Mouse (Mus musculus): ENCODE results near the gene Hist1h2ao. TPM values are rescaled to one million over a fixed set of nuclear protein-coding genes. Genes with fewer than 3 reads are reported as not detected.

The Hist1h2ao gene
- total and polyA plus RNA-seq, 3 experiments: 693 TPM; not detected in 2

DNA sequence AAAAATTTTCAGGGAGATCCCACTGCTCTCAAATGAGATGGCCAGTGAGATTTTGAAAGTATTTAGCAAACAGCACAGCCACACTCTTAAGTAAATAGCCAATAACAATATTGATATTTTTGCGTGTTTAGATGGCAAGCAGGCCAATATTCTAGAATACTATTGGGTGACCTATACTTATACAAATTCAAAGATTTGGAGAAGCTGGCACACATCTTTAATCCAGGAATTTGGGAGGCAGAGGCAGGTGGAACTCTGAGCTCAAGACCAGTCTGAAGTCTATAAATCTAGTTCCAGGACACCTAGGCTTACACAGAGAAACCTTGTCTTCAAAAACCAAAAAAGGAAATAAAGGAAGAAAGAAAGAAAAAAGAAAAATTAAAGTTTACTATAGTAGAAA is 28.6 kb upstream of the Hist1h2ao start:
- Histone ChIP-seq H3K27me3 (replicated peaks) (no peaks in the 10 kb centered on the region), H3K36me3 (replicated peaks in 1 of 2; ENCODE audit: control insufficient read depth in 1 of 2, insufficient read depth in 1 of 2, low read length in 1 of 2) (no peaks in the 10 kb centered on the region), H3K27ac (ENCODE audit: insufficient read depth, low read depth) (no peak overlapping the region), H3K9ac (ENCODE audit: insufficient read depth, low read depth) (no peak overlapping the region; the same call in 1 of the 2 replicates), H3K9me3 (replicated peaks; ENCODE audit: low read length) (no peaks in the 10 kb centered on the region), H3K4me3 (replicated peaks in 1 of 3; ENCODE audit: low read depth in 2 of 3, low read length in 2 of 3, poor library complexity in 1 of 3) (no peak overlapping the region), H3K79me2 (replicated peaks; ENCODE audit: control insufficient read depth, extremely low read depth, insufficient read depth, poor library complexity, severe bottlenecking) (no peaks in the 10 kb centered on the region; the same call in 1 of the 2 replicates), H3K4me1 (ENCODE audit: control insufficient read depth in 1 of 2, insufficient read depth in 2 of 2) (peaks cover 4 to 36% of the 10 kb centered on the region in 2 experiments; a peak in 3 of 4 replicates), H3K4me2 (ENCODE audit: insufficient read depth, low read depth, poor library complexity, severe bottlenecking) (no peak overlapping the region)
- DNase-seq (ENCODE audit: extremely low read depth): peak; percentile 28
- dilution Hi-C loops (cut with MboI; ENCODE audit: extremely low pct_ligation_motif_present, extremely low pct_unique_long_range_greater_than_20kb, low sequenced_read_pairs): no loop called here
- TF ChIP-seq ZMIZ1 (IDR thresholded peaks at IDR 0.05; ENCODE audit: low read depth, low read length): no peak
- TF ChIP-seq MAZ (IDR thresholded peaks at IDR 0.05; ENCODE audit: low read depth, low read length): no peak
- no peak for TF ChIP-seq CTCF (conservative IDR thresholded peaks at IDR 0.05 in 1 of 2, IDR thresholded peaks at IDR 0.05 in 1 of 2; ENCODE audit: low read depth in 2 of 2, low read length in 2 of 2)
- no peak for TF ChIP-seq POLR2AphosphoS2 (IDR thresholded peaks at IDR 0.05; ENCODE audit: low read depth, low read length)
- TF ChIP-seq JUND (conservative IDR thresholded peaks at IDR 0.05; ENCODE audit: low read depth, low read length): no peak
- TF ChIP-seq MAFK (IDR thresholded peaks at IDR 0.05; ENCODE audit: insufficient replicate concordance, low read length): no peak
- no peak for TF ChIP-seq ZKSCAN1 (IDR thresholded peaks at IDR 0.05; ENCODE audit: borderline replicate concordance, low read depth, low read length)
- no peak for TF ChIP-seq POLR2A (IDR thresholded peaks at IDR 0.05; ENCODE audit: low read depth, low read length)
- no peak for TF ChIP-seq CHD2 (IDR thresholded peaks at IDR 0.05; ENCODE audit: low read length)
- no peak for TF ChIP-seq MYC (IDR thresholded peaks at IDR 0.05; ENCODE audit: low read depth, low read length)
- TF ChIP-seq SMC3 (IDR thresholded peaks at IDR 0.05; ENCODE audit: low read depth, low read length): no peak
- TF ChIP-seq NRF1 (IDR thresholded peaks at IDR 0.05; ENCODE audit: low read depth, low read length): no peak
- TF ChIP-seq UBTF (IDR thresholded peaks at IDR 0.05; ENCODE audit: low read depth, low read length): no peak
- no peak for TF ChIP-seq ZC3H11A (IDR thresholded peaks at IDR 0.05; ENCODE audit: low read depth, low read length)
- no peak for TF ChIP-seq SIN3A (IDR thresholded peaks at IDR 0.05; ENCODE audit: low read length)
- no peak for TF ChIP-seq ELF1 (IDR thresholded peaks at IDR 0.05; ENCODE audit: low read depth, low read length)
- TF ChIP-seq IRF4 (IDR thresholded peaks at IDR 0.05; ENCODE audit: low read depth, low read length): no peak
- no peak for TF ChIP-seq JUN (IDR thresholded peaks at IDR 0.05; ENCODE audit: insufficient read depth, low read depth, low read length)
- no peak for TF ChIP-seq RAD21 (IDR thresholded peaks at IDR 0.05; ENCODE audit: low read depth, low read length)
- no peak for TF ChIP-seq KAT2A (IDR thresholded peaks at IDR 0.05; ENCODE audit: insufficient replicate concordance, low read length)
- in situ Hi-C loops (cut with MboI; ENCODE audit: low pct_ligation_motif_present, low pct_unique_long_range_greater_than_20kb, low sequenced_read_pairs): no loop called here
